Mouse (Mus musculus) heart, postnatal 0 days (tissue): Measurements from ENCODE around the gene Stox2. TPM values are rescaled to one million over a fixed set of nuclear protein-coding genes. Genes with fewer than 3 reads are reported as not detected.

ENCODE experiments used
- ATAC-seq: fragments of 200-750 bp; cut with Nextera tagmentation; 2 replicates; pipeline ENCODE4 v1.8.0; 2017; ENCODE audit warnings: low read depth, moderate number of reproducible peaks, moderate library complexity; ENCODE audit not compliant: insufficient read depth
- DNase-seq: peaks from one replicate; pipeline ENCODE4 v3.0.0-alpha.2; 2016; ENCODE audit warnings: low spot score
- H3K27ac ChIP-seq: fragments of 300-500 bp; sonication (generic); 2 replicates; pipeline ENCODE4 v1.5.1; 2014; ENCODE audit warnings: low read depth, mild to moderate bottlenecking
- H3K27me3 ChIP-seq: fragments of 300-500 bp; sonication (generic); 2 replicates; pipeline ENCODE4 v1.6.1; 2014; ENCODE audit warnings: low read length, mixed read lengths; ENCODE audit not compliant: control insufficient read depth, insufficient read depth
- H3K36me3 ChIP-seq: fragments of 300-500 bp; sonication (generic); replicated peaks from 2 replicates; pipeline ENCODE4 v1.6.1; 2014; ENCODE audit warnings: low read length, mixed read lengths; ENCODE audit not compliant: control insufficient read depth, insufficient read depth
- H3K4me1 ChIP-seq: fragments of 300-500 bp; sonication (generic); 2 replicates; pipeline ENCODE4 v1.6.1; 2014; ENCODE audit warnings: antibody characterized with exemption; ENCODE audit not compliant: control insufficient read depth, insufficient read depth
- H3K4me2 ChIP-seq: fragments of 300-500 bp; sonication (generic); 2 replicates; pipeline ENCODE4 v1.6.1; 2014; ENCODE audit warnings: low read depth, mild to moderate bottlenecking, low read length, moderate library complexity
- H3K4me3 ChIP-seq: fragments of 300-500 bp; sonication (generic); 2 replicates; pipeline ENCODE4 v1.5.1; 2014; ENCODE audit warnings: low read depth, low read length
- H3K9ac ChIP-seq: fragments of 300-500 bp; sonication (generic); replicated peaks from 2 replicates; pipeline ENCODE4 v1.6.1; 2014; ENCODE audit warnings: low read depth, low read length, mixed read lengths
- H3K9me3 ChIP-seq: fragments of 300-500 bp; sonication (generic); replicated peaks from 2 replicates; pipeline ENCODE4 v1.6.1; 2016; ENCODE audit warnings: low read length; ENCODE audit not compliant: control insufficient read depth
- CTCF ChIP-seq: IDR thresholded peaks from 2 replicates; pipeline ENCODE4 v1.5.1; 2016; ENCODE audit warnings: antibody characterized with exemption, control low read depth, low read depth
- EP300 ChIP-seq: IDR thresholded peaks from 2 replicates; pipeline ENCODE4 v1.6.1; 2016; ENCODE audit warnings: antibody characterized with exemption, low read depth
- WGBS: fragments of 180-500 bp; shearing (Covaris S2); extraction: QIAGEN DNeasy Blood & Tissue Kit; methylation state at CpG from one replicate; pipeline ENCODE4 v1.1.7; 2014; 5-methylcytosine and 5-hydroxymethylcytosine counted together
- polyA plus RNA-seq: library from polyadenylated mRNA; unstranded; fragments of >200 nt; fragmentation: Nextera tagmentation; extraction: Ambion mirVana; gene quantifications from 2 replicates; pipeline ENCODE4 v1.2.1, GENCODE M21; 2015
- total RNA-seq: library from RNA; depleted of rRNA; stranded (reverse); fragments of >200 nt; gene quantifications from 2 replicates; pipeline ENCODE4 v1.2.3, GENCODE M21; 2014; ENCODE audit warnings: low replicate concordance

Gene Stox2
- total and polyA plus RNA-seq, 2 experiments from 2014 or later: 6.2 to 12.7 TPM

GRCm38 (mm10) chr8:47230057-47230456 lies 216.1 kb downstream of the Stox2 start:
- no peak overlapping the region for H3K9ac ChIP-seq
- WGBS: 92% methylated on average over 5 of the region's 5 CpGs
- peaks cover 22% of the 10 kb centered on the region for H3K4me1 ChIP-seq
- H3K9me3 ChIP-seq: no peaks in the 10 kb centered on the region
- H3K36me3 ChIP-seq: no peaks in the 10 kb centered on the region
- H3K27ac ChIP-seq: no peak overlapping the region
- H3K27me3 ChIP-seq: no peaks in the 10 kb centered on the region
- no peak for DNase-seq
- H3K4me3 ChIP-seq: no peak overlapping the region
- no peak overlapping the region for H3K4me2 ChIP-seq
- no peak for ATAC-seq
- no peak for TF ChIP-seq CTCF
- no peak for TF ChIP-seq EP300

- H3K27me3 ChIP-seq: no peaks in the 10 kb centered on the region
- H3K4me2 ChIP-seq: no peak overlapping the region
- H3K36me3 ChIP-seq: no peaks in the 10 kb centered on the region
- H3K4me3 ChIP-seq: no peak overlapping the region
- DNase-seq (no peak), ATAC-seq (no peak)
- H3K27ac ChIP-seq: no peak overlapping the region
- H3K4me1 ChIP-seq: no peaks in the 10 kb centered on the region; the same call in 1 of the 2 replicates
- no peak overlapping the region for H3K9ac ChIP-seq
- 87% methylated on average over 5 of the region's 5 CpGs for WGBS
- no peaks in the 10 kb centered on the region for H3K9me3 ChIP-seq
- TF ChIP-seq EP300: no peak
Measured at GRCm38 (mm10) chr8:47221851-47222250, 224.3 kb downstream of the Stox2 start.

- H3K4me3 ChIP-seq: no peak overlapping the region
- 80% methylated on average over 10 of the region's 10 CpGs for WGBS
- H3K27me3 ChIP-seq: no peaks in the 10 kb centered on the region
- DNase-seq (no peak), ATAC-seq (no peak)
- H3K4me1 ChIP-seq: no peaks in the 10 kb centered on the region; the same call in 1 of the 2 replicates
- no peaks in the 10 kb centered on the region for H3K36me3 ChIP-seq
- no peak overlapping the region for H3K9ac ChIP-seq
- H3K9me3 ChIP-seq: no peaks in the 10 kb centered on the region
- H3K27ac ChIP-seq: no peak overlapping the region
- H3K4me2 ChIP-seq: no peak overlapping the region
- no peak for TF ChIP-seq CTCF
- no peak for TF ChIP-seq EP300
Measured at GRCm38 (mm10) chr8:47221191-47221590, 225.0 kb downstream of the Stox2 start.

- Histone ChIP-seq H3K36me3 (no peaks in the 10 kb centered on the region), H3K27ac (no peak overlapping the region), H3K4me1 (no peaks in the 10 kb centered on the region; the same call in 1 of the 2 replicates), H3K9ac (no peak overlapping the region), H3K4me3 (no peak overlapping the region), H3K4me2 (no peak overlapping the region), H3K27me3 (no peaks in the 10 kb centered on the region), H3K9me3 (no peaks in the 10 kb centered on the region)
- DNase-seq (no peak), ATAC-seq (no peak)
- WGBS: 88% methylated on average over 5 of the region's 5 CpGs
- TF ChIP-seq EP300 (no peak), CTCF (no peak)
Measured at GRCm38 (mm10) chr8:47220390-47220789, 225.8 kb downstream of the Stox2 start.

- Histone ChIP-seq H3K4me1 (no peaks in the 10 kb centered on the region; the same call in 1 of the 2 replicates), H3K36me3 (no peaks in the 10 kb centered on the region), H3K27me3 (no peaks in the 10 kb centered on the region), H3K27ac (peak overlapping the region; percentile 75), H3K9ac (no peak overlapping the region), H3K9me3 (no peaks in the 10 kb centered on the region), H3K4me3 (no peak overlapping the region), H3K4me2 (peak overlapping the region; percentile 28)
- peak; percentile 79 for ATAC-seq
- DNase-seq: peak; percentile 34
- 24% methylated on average over 6 of the region's 6 CpGs for WGBS
- no peak for TF ChIP-seq CTCF
- no peak for TF ChIP-seq EP300
Measured at GRCm38 (mm10) chr8:47218536-47218935, 227.6 kb downstream of the Stox2 start.

GRCm38 (mm10) chr8:47218021-47218420 lies 228.1 kb downstream of the Stox2 start:
- H3K4me3 ChIP-seq: peak overlapping the region; percentile 15; the same call in 1 of the 2 replicates
- 22% methylated on average over 8 of the region's 8 CpGs for WGBS
- H3K4me2 ChIP-seq: peak overlapping the region; percentile 28
- H3K27ac ChIP-seq: peak overlapping the region; percentile 75
- no peak overlapping the region for H3K9ac ChIP-seq
- no peaks in the 10 kb centered on the region for H3K9me3 ChIP-seq
- H3K4me1 ChIP-seq: no peaks in the 10 kb centered on the region; the same call in 1 of the 2 replicates
- no peaks in the 10 kb centered on the region for H3K27me3 ChIP-seq
- H3K36me3 ChIP-seq: no peaks in the 10 kb centered on the region
- TF ChIP-seq EP300: no peak
- no peak for TF ChIP-seq CTCF
- ATAC-seq (peak; percentile 88), DNase-seq (peak; percentile 90)
